22 mouse cellular contexts compared by ENCODE assay signal in genomic region chr3:60402251-60402830, GRCm38 (mm10).
"Had no signal": no experiment of that assay in that cellular context is flagged by ENCODE, and none has a peak within 500 bp of the region (broad histone marks: within the 10 kb centered on the region; RNA-seq: fewer than 3 reads in every experiment).

No protein-coding gene starts in this region.

- H3K27me3 ChIP-seq: limb, embryonic 12.5 days; limb, embryonic 15.5 days; neural tube, embryonic 12.5 days; neural tube, embryonic 15.5 days; stomach, embryonic 15.5 days had no signal

- H3K36me3 ChIP-seq: limb, embryonic 12.5 days; limb, embryonic 15.5 days; neural tube, embryonic 12.5 days; neural tube, embryonic 15.5 days; stomach, embryonic 15.5 days had no signal

- DNase-seq: kidney, postnatal 25 days; layer of hippocampus, postnatal 36 days; left cerebral cortex, postnatal 4 days; liver, postnatal 0 days; lung, embryonic 14.5 days; lung, postnatal 10 days; lung, postnatal 4 days; midbrain, embryonic 14.5 days; right cerebral cortex, adult 18-20 months; right cerebral cortex, postnatal 14 days; right cerebral cortex, postnatal 4 days; spleen, adult 18-20 months; thymus, postnatal 25 days had no signal

- H3K27ac ChIP-seq: kidney, postnatal 0 days; layer of hippocampus, adult 2 months; left cerebral cortex, adult 2 months; limb, embryonic 12.5 days; limb, embryonic 15.5 days; liver, embryonic 14.5 days; neural tube, embryonic 12.5 days; neural tube, embryonic 15.5 days; stomach, embryonic 15.5 days had no signal

- H3K4me3 ChIP-seq: layer of hippocampus, adult 2 months; left cerebral cortex, adult 2 months; limb, embryonic 12.5 days; limb, embryonic 15.5 days; neural tube, embryonic 12.5 days; neural tube, embryonic 15.5 days; stomach, embryonic 15.5 days had no signal
